Mouse (Mus musculus): ENCODE data around the gene Park7.

DNA sequence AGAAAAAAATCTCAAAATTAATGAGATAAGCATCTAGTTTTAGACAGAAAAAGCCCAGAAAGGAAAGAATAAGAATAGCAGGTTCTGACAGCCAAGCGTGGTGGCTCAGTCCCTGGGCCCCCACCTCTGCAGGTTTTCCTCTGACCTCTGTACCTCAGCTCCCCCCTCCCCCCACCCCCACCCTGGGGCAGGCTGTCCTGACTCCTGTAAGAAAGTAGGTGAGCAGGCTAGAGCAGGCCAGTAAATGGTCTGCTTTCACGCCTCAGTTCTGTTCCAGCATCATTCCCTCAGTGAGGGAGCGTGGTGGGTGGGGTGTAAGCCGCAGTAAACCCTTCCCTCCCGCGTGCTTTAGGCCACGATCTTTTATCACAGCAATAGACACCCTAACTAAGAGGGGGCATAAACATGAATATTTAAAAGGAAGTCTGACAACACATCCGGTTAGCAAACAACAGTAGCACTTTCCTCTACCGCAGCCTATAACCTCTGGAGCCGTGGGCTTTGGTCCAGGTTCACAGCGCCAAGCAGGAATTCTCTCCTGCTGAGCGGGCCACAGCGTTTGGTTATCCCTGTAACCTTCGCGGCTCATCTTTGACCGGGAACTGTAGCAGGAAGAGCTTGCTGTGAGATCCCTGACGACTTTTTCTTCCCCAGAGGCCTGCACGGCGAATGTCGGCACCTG is 24.8 kb downstream of the Park7 start:
- TF ChIP-seq POLR2A (IDR thresholded peaks at IDR 0.05; ENCODE audit: insufficient read depth, low read depth, low read length) (no peak), CTCF (IDR thresholded peaks at IDR 0.05; ENCODE audit: insufficient read depth, low read depth, low read length) (no peak)

All from olfactory bulb, adult 2 months (tissue).